Mouse (Mus musculus) ovary, postnatal 10 days (tissue): Measurements from ENCODE around the gene Unc93b1.

Experiments used
- DNase-seq: peaks from one replicate; pipeline ENCODE4 v3.0.0; 2022; ENCODE audit warnings: low spot score

Unc93b1 gene

DNA sequence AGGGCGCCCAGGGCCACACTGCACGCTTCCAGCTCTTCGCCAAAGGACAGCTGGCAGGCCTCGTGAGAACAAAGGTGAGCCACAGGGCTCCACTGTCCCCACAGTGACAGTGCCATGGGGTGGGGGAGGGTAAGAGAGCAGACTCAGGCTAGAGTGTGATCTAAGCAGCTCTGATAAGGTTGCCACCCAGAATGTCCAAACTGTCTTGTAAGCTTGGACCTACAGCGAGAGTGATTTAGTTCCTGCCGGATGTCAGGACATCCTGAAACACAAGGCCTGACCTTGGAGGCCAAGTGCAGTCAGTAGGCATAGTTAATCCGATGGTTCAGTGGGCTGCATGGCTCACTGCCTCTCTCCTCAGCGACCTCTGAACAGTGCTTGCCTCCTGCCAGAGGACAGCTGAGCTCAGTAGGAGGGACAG lies 50.3 kb downstream of the Unc93b1 start:
- DNase-seq, result no peak

- peak; percentile 67 for DNase-seq
Measured at GRCm38 (mm10) chr19:3986334-3986733, 51.3 kb downstream of the Unc93b1 start, which contains the start of gene Acy3. Gene Acy3 (plus strand): TSS chr19:3986570.

- DNase-seq, result no peak
Measured at GRCm38 (mm10) chr19:3988066-3988465, 53.1 kb downstream of the Unc93b1 start.

DNA sequence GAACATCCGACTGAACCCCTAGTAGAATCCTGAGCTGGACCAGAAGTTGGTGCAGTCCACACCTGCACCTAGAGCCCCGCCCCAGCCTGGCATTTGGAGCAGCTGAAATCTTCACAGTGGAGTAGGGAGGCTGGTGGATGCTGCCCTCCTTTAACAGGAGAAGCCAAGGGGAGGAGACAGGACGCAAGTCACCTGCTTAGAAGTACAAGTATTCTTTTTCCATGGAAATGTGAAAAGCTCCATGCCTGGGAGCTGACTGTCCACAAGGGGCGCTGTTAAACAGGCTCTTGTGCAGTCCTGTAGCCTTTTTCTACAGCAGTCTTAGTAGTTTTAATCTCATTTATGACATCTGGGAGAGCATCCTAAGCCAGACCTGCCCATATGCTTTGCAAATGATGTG lies 53.8 kb downstream of the Unc93b1 start:
- no peak for DNase-seq

- no peak for DNase-seq
Measured at GRCm38 (mm10) chr19:3990804-3991203, 55.8 kb downstream of the Unc93b1 start.

GRCm38 (mm10) chr19:3991562-3991961 lies 56.6 kb downstream of the Unc93b1 start:
- no peak for DNase-seq

DNA sequence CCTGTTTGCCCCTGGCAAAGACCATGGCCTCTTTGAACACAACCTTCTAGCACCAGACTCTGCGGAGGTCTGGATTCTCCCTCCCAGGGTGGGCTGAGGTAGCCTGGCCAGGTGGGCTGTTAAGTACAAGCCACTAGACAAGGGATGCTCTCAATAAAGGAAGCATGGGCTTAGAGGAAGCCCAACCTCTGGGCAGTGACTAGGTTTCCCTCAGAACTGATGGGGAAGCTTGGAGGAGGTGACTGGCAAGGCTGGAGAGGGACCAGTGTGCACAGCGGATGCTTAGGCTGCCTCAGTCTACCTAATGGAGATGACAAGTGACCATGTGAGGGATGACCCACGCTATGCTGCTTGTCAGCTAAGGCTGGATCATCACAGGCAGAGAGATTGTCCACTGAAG lies 57.0 kb downstream of the Unc93b1 start:
- no peak for DNase-seq

DNA sequence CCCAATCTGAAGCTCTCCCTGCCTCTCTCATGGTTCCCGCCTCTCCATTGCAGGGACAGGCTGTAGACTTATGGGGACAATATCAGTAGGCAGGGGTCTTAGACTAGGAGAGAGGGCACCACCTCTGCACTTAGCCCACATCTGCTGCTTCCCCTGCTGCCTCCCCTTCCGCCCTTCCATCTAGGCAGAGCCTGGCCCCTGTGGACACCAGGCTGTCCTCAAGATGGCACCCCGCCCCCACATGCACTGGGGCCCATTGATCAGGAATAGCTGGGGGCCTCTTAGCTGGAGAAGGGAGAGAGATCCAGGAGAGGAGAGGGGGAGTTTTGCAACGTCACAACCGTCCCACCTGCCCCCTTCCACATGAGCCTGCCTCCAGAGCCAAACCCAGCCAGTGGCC lies 57.4 kb downstream of the Unc93b1 start, which contains the start of gene Tbx10:
Gene Tbx10, plus strand, starts transcription at position 337 of the 400 bp plus-strand sequence.
- DNase-seq, result no peak

- DNase-seq, result no peak
Measured at GRCm38 (mm10) chr19:3994932-3995331, 59.9 kb downstream of the Unc93b1 start.

- DNase-seq, result no peak
Measured at GRCm38 (mm10) chr19:3995505-3995904, 60.5 kb downstream of the Unc93b1 start.

- DNase-seq, result no peak
Measured at GRCm38 (mm10) chr19:3996106-3996505, 61.1 kb downstream of the Unc93b1 start.

GRCm38 (mm10) chr19:3996747-3997146 lies 61.8 kb downstream of the Unc93b1 start:
- DNase-seq, result no peak

- no peak for DNase-seq
Measured at GRCm38 (mm10) chr19:3997231-3997630, 62.2 kb downstream of the Unc93b1 start.

DNA sequence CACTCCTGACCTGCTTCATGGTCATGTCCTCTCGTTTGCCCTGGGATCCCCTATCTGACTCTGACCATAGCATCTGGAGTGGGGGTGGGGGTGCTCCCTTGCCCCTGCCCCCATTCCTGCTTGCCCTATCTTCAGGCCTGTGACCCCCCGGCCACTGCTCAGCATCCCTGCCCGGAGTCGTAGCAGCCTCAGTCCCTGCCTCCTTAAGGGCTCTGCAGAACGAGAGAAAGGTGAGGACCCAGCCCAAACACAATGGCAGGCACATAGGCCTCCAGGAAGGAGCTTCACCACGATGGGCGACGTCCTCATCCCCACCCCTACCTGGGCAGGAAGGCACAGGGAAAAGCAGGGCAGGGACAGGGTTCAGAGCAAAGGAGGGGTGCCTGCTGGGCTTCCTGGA lies 63.3 kb downstream of the Unc93b1 start:
- no peak for DNase-seq
